Mouse (Mus musculus) bone marrow macrophage, adult 2 months (primary cell): Measurements from ENCODE around the gene Pcyt1b.

Source experiments
- CTCF ChIP-seq: IDR thresholded peaks from 2 replicates; pipeline ENCODE4 v1.5.1; 2012; ENCODE audit warnings: low read depth, mild to moderate bottlenecking, low read length, moderate library complexity
- POLR2A ChIP-seq: IDR thresholded peaks from 2 replicates; pipeline ENCODE4 v1.6.1; 2012; ENCODE audit warnings: mild to moderate bottlenecking, low read depth, low read length, borderline replicate concordance

- TF ChIP-seq POLR2A (no peak), CTCF (no peak)
Measured at GRCm38 (mm10) chrX:93664787-93665186, 10.1 kb downstream of the Pcyt1b start.
